11 mouse cellular contexts compared by ENCODE assay signal in the genomic region with DNA sequence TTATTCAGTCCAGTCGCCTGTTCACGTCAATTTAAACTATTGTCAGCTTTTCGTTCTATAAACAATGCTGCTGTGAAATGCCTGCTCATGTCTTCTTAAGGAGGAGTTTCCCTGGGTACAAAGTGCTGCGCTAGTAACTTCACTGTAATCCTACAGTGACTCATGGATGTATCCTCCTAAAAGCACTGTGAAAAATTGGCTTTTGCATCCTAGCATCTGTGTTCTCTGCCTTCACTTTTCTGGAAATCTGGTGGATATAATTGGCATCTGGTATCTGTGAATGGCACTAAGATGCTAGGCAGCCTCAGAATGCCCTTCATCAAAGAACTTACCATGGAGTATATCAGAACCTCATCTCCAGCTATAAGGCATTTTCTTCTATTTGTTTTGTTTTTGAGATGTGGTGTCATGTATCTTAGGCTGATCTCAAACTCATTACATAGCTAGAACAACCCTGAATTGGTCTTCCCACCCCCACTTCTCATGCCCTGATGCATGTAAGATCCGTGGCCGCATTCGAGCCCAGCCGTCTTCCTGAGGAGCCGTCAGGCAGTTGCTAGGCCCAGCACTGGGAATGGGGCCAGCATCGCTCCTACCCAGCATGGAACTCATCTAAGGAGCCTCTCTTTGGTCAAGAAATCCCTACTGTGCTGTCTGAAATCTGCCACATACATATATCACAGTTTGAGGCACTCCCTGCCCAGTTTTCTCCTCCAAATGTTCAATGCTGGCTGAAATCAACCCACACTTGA. TPM values are rescaled to one million over a fixed set of nuclear protein-coding genes. Genes with fewer than 3 reads are reported as not detected.
A peak's percentile ranks its signal among the peaks of the same experiment; 100 is the strongest.
DNase-seq lines count a peak whose midpoint lies in the region; ATAC-seq and TF ChIP-seq lines count a peak whose summit lies in the region.
"Had no signal": no experiment of that assay in that cellular context is flagged by ENCODE, and none has a peak within 500 bp of the region (broad histone marks: within the 10 kb centered on the region; RNA-seq: fewer than 3 reads in every experiment).

No protein-coding gene starts in this region.

- H3K27ac ChIP-seq in lung, embryonic 16.5 days (ENCODE audit: low read length) = no peak overlapping the region
- no peak overlapping the region for H3K27ac ChIP-seq in kidney, embryonic 16.5 days (ENCODE audit: low read length)
- H3K27ac ChIP-seq: hindbrain, embryonic 10.5 days had no signal

- ATAC-seq in lung, embryonic 16.5 days (ENCODE audit: low read depth) = peak; percentile 70; the same call in 1 of the 2 replicates
- no peak for ATAC-seq in kidney, embryonic 16.5 days (ENCODE audit: low FRiP score, low TSS enrichment)
- ATAC-seq: midbrain, embryonic 16.5 days had no signal

- TF ChIP-seq POLR2A in lung, adult 2 months (IDR thresholded peaks at IDR 0.05; ENCODE audit: borderline replicate concordance, extremely low read depth, low read depth, low read length) = no peak

- TF ChIP-seq CTCF in lung, adult 2 months (IDR thresholded peaks at IDR 0.05; ENCODE audit: insufficient read depth, low read length) = no peak

- H3K9me3 ChIP-seq in lung, embryonic 16.5 days (ENCODE audit: control insufficient read depth, low read length) = no peaks in the 10 kb centered on the region
- H3K9me3 ChIP-seq in kidney, embryonic 16.5 days (ENCODE audit: low read length) = no peaks in the 10 kb centered on the region
- H3K9me3 ChIP-seq: hindbrain, embryonic 10.5 days had no signal

- no peaks in the 10 kb centered on the region for H3K27me3 ChIP-seq in lung, embryonic 16.5 days (ENCODE audit: control insufficient read depth, insufficient read depth, low read depth, low read length)
- no peaks in the 10 kb centered on the region for H3K27me3 ChIP-seq in kidney, embryonic 16.5 days (ENCODE audit: insufficient read depth, low read length)

- DNase-seq in cerebellum, postnatal 14 days = peak; percentile 55 to 59
- no peak for DNase-seq in cerebellum, adult 9-11 months
- no peak for DNase-seq in lung, adult 2 months
- peak; percentile 44 for DNase-seq in left cerebral cortex, adult 11 months (ENCODE audit: low spot score)
- DNase-seq in right cerebral cortex, postnatal 36 days (ENCODE audit: low spot score in 2 of 2) = peak; percentile 32 to 50
- DNase-seq in urinary bladder, postnatal 4 days (ENCODE audit: low spot score in 2 of 2) = no peak
- DNase-seq: lung, postnatal 14 days had no signal

- no peak overlapping the region for H3K4me2 ChIP-seq in lung, embryonic 16.5 days (ENCODE audit: low read depth, low read length)
- no peak overlapping the region for H3K4me2 ChIP-seq in kidney, embryonic 16.5 days (replicated peaks; ENCODE audit: low read depth, low read length)

- peaks cover 5% of the 10 kb centered on the region; the same call in 1 of the 2 replicates for H3K4me1 ChIP-seq in lung, embryonic 16.5 days (replicated peaks; ENCODE audit: control insufficient read depth, insufficient read depth, low read length)
- peaks cover 4% of the 10 kb centered on the region; the same call in 1 of the 2 replicates for H3K4me1 ChIP-seq in lung, adult 2 months (ENCODE audit: control insufficient read depth, insufficient read depth, low read length)
- H3K4me1 ChIP-seq in kidney, embryonic 16.5 days (ENCODE audit: insufficient read depth, low read length) = no peaks in the 10 kb centered on the region
- H3K4me1 ChIP-seq: hindbrain, embryonic 10.5 days had no signal

- no peak overlapping the region for H3K9ac ChIP-seq in lung, embryonic 16.5 days (ENCODE audit: low read length)
- no peak overlapping the region for H3K9ac ChIP-seq in kidney, embryonic 16.5 days (replicated peaks; ENCODE audit: low read length)

- H3K36me3 ChIP-seq in lung, embryonic 16.5 days (ENCODE audit: control insufficient read depth, insufficient read depth, low read length) = no peaks in the 10 kb centered on the region
- no peaks in the 10 kb centered on the region for H3K36me3 ChIP-seq in kidney, embryonic 16.5 days (ENCODE audit: insufficient read depth, low read length)
- H3K36me3 ChIP-seq: hindbrain, embryonic 10.5 days had no signal

- 76% methylated on average over 10 of the region's 10 CpGs for WGBS in lung, embryonic 16.5 days
- 85% methylated on average over 10 of the region's 10 CpGs for WGBS in lung, adult 2 months
- 91% methylated on average over 10 of the region's 10 CpGs for WGBS in kidney, embryonic 16.5 days

- no peak overlapping the region for H3K4me3 ChIP-seq in lung, embryonic 16.5 days (ENCODE audit: low read length)
- no peak overlapping the region for H3K4me3 ChIP-seq in lung, adult 2 months (replicated peaks; ENCODE audit: extremely low read depth, low read depth, low read length)
- H3K4me3 ChIP-seq in kidney, embryonic 16.5 days (ENCODE audit: low read length) = no peak overlapping the region
- H3K4me3 ChIP-seq: hindbrain, embryonic 10.5 days had no signal

RNA-seq across cellular contexts. Expression of a gene that starts 56.1 kb away (rescaled TPM):
- 5.3 and 5.9 TPM in 2 replicates for polyA plus RNA-seq in lung, embryonic 16.5 days (2015; fragmentation: Nextera tagmentation; extraction: Ambion mirVana)
- 1.0 and 2.2 TPM in 2 replicates for polyA plus RNA-seq in lung, adult 2 months (2012; rRNA removed)
- polyA plus RNA-seq in kidney, embryonic 16.5 days (2015; fragmentation: Nextera tagmentation; extraction: Ambion mirVana) = 3.8 and 4.4 TPM in 2 replicates

RNA-seq across cellular contexts. Expression of a gene that starts 56.3 kb away (rescaled TPM):
- 39.6 and 41.1 TPM in 2 replicates for polyA plus RNA-seq in lung, embryonic 16.5 days (2015; fragmentation: Nextera tagmentation; extraction: Ambion mirVana)
- 4.4 and 7.7 TPM in 2 replicates for polyA plus RNA-seq in lung, adult 2 months (2012; rRNA removed)
- polyA plus RNA-seq in kidney, embryonic 16.5 days (2015; fragmentation: Nextera tagmentation; extraction: Ambion mirVana) = 39.3 and 42.7 TPM in 2 replicates

Comparison
In these comparisons a context has a peak if more than half of its experiments do, and no peak if none do; other contexts are left out.
1. DNase-seq: peak in cerebellum, postnatal 14 days (2 of 2), left cerebral cortex, adult 11 months (single experiment) and right cerebral cortex, postnatal 36 days (2 of 2); none in cerebellum, adult 9-11 months (single experiment), lung, adult 2 months (single experiment) and urinary bladder, postnatal 4 days (0 of 2).